Mouse (Mus musculus) spleen, postnatal 10 days (tissue): Measurements from ENCODE around the gene Sult5a1.

Source experiments
- DNase-seq, 2 experiments: peaks; one replicate each; pipeline ENCODE4 v3.0.0; 2021 to 2022; ENCODE audit warnings: low spot score in 2 of 2

Sult5a1 gene

GRCm38 (mm10) chr8:123157888-123158465 is at the start of gene Sult5a1:
Sult5a1 (minus strand) TSS chr8:123158315.
- no peak for DNase-seq

- no peak for DNase-seq
Measured at GRCm38 (mm10) chr8:123203571-123203970, 45.5 kb upstream of the Sult5a1 start.

GRCm38 (mm10) chr8:123202288-123202687 is 44.2 kb upstream of the Sult5a1 start:
- peak; percentile 72 to 81 for DNase-seq

- no peak for DNase-seq
Measured at GRCm38 (mm10) chr8:123199864-123200263, 41.7 kb upstream of the Sult5a1 start.

GRCm38 (mm10) chr8:123197016-123197415 is 38.9 kb upstream of the Sult5a1 start:
- peak; percentile 27 to 76 for DNase-seq

- no peak for DNase-seq
Measured at GRCm38 (mm10) chr8:123193771-123194170, 35.7 kb upstream of the Sult5a1 start.

- no peak for DNase-seq
Measured at GRCm38 (mm10) chr8:123191908-123192307, 33.8 kb upstream of the Sult5a1 start.

GRCm38 (mm10) chr8:123190678-123191077 is 32.6 kb upstream of the Sult5a1 start:
- DNase-seq, result peak in 1 of 2 experiments; percentile 79

GRCm38 (mm10) chr8:123188841-123189240 is 30.7 kb upstream of the Sult5a1 start:
- DNase-seq, result no peak

GRCm38 (mm10) chr8:123188006-123188405 is 29.9 kb upstream of the Sult5a1 start:
- DNase-seq, result no peak

GRCm38 (mm10) chr8:123185566-123186409 is 27.7 kb upstream of the Sult5a1 start, which contains the start of gene Dpep1:
Dpep1 (plus strand) TSS chr8:123186242.
- no peak for DNase-seq

GRCm38 (mm10) chr8:123181391-123181790 is 23.3 kb upstream of the Sult5a1 start:
- no peak for DNase-seq

GRCm38 (mm10) chr8:123156070-123156773 is 1.9 kb downstream of the Sult5a1 start:
- DNase-seq, result peak; percentile 46 to 49

- peak; percentile 30 to 33 for DNase-seq
Measured at GRCm38 (mm10) chr8:123155177-123155576, 2.9 kb downstream of the Sult5a1 start.

GRCm38 (mm10) chr8:123150737-123151171 is 7.4 kb downstream of the Sult5a1 start:
- DNase-seq, result no peak

GRCm38 (mm10) chr8:123146390-123146789 is 11.7 kb downstream of the Sult5a1 start:
- no peak for DNase-seq

- DNase-seq, result peak in 1 of 2 experiments; percentile 52
Measured at GRCm38 (mm10) chr8:123145279-123145678, 12.8 kb downstream of the Sult5a1 start.

GRCm38 (mm10) chr8:123141741-123142462 is 16.2 kb downstream of the Sult5a1 start:
- no peak for DNase-seq

GRCm38 (mm10) chr8:123138741-123139140 is 19.4 kb downstream of the Sult5a1 start:
- no peak for DNase-seq

- DNase-seq, result no peak
Measured at GRCm38 (mm10) chr8:123137645-123138077, 20.5 kb downstream of the Sult5a1 start.

- no peak for DNase-seq
Measured at GRCm38 (mm10) chr8:123136287-123136686, 21.8 kb downstream of the Sult5a1 start.

- DNase-seq, result no peak
Measured at GRCm38 (mm10) chr8:123135806-123136205, 22.3 kb downstream of the Sult5a1 start.
